Mouse (Mus musculus) CH12.LX (cell line): Measurements from ENCODE around the gene Specc1l.

Experiments used
- CTCF ChIP-seq, 2 experiments: IDR thresholded peaks in 1 of 2; conservative IDR thresholded peaks in 1 of 2; 2 replicates each; pipeline ENCODE4 v1.5.1; 2011 to 2012; ENCODE audit warnings: low read depth in 2 of 2, low read length in 2 of 2, improper control_type of control experiment in 1 of 2, inconsistent platforms in 1 of 2, mild to moderate bottlenecking in 1 of 2, moderate library complexity in 1 of 2
- SMC3 ChIP-seq: IDR thresholded peaks from 2 replicates; pipeline ENCODE4 v1.6.1; 2011; ENCODE audit warnings: low read depth, low read length, improper control_type of control experiment
- TCF12 ChIP-seq: IDR thresholded peaks from 2 replicates; pipeline ENCODE4 v1.6.1; 2014; ENCODE audit warnings: low read depth, mild to moderate bottlenecking, inconsistent platforms, low read length, improper control_type of control experiment

DNA sequence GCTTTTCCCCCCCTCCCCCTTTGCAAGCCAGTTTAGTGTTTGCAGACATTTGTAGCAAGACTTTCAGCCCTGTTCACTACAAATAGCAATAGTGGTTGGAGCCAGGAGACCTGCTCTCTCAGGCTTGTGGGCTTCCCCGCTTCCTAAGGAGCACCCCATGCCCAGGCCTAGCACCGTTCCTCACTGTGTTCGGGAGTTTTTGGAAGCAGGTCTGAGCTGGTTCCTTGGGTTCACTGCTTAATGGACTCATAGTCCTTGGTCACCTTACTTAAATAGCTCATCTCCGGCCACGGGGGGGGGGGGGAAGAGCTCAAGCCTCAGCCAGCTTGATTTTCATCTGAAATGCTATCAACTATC is 92.2 kb downstream of the Specc1l start:
- TF ChIP-seq TCF12, result no peak
- TF ChIP-seq SMC3, result no peak
- TF ChIP-seq CTCF (conservative IDR thresholded peaks at IDR 0.05 in 1 of 2, IDR thresholded peaks at IDR 0.05 in 1 of 2; ENCODE audit: low read depth in 2 of 2, low read length in 2 of 2), result no peak
